Mouse (Mus musculus): ENCODE data around the gene Zp3.

Gene Zp3

GRCm38 (mm10) chr5:136007745-136008144, 27.8 kb downstream of the Zp3 start:
- DNase-seq: no peak

- peak; percentile 35 to 40 for DNase-seq
These were observed 35.0 kb downstream of the Zp3 start for GRCm38 (mm10) chr5:136014877-136015276.

- DNase-seq: peak in 1 of 2 experiments; percentile 32
These were observed 35.7 kb downstream of the Zp3 start for GRCm38 (mm10) chr5:136015586-136015985.

GRCm38 (mm10) chr5:136016014-136016876, 36.3 kb downstream of the Zp3 start:
- peak; percentile 40 to 49 for DNase-seq

GRCm38 (mm10) chr5:136017262-136017661, 37.4 kb downstream of the Zp3 start:
- peak; percentile 15 to 20 for DNase-seq

GRCm38 (mm10) chr5:136018726-136019125, 38.8 kb downstream of the Zp3 start:
- DNase-seq: no peak

GRCm38 (mm10) chr5:136019907-136020306, 40.0 kb downstream of the Zp3 start:
- DNase-seq: peak; percentile 25 to 48

- DNase-seq: no peak
These were observed 45.8 kb downstream of the Zp3 start for GRCm38 (mm10) chr5:136025712-136026111.

GRCm38 (mm10) chr5:136026859-136027258, 47.0 kb downstream of the Zp3 start:
- DNase-seq: no peak

GRCm38 (mm10) chr5:136027612-136028311, 47.9 kb downstream of the Zp3 start:
- DNase-seq: peak in 1 of 2 experiments; percentile 67

- DNase-seq: no peak
These were observed 55.0 kb downstream of the Zp3 start for GRCm38 (mm10) chr5:136034868-136035267.

GRCm38 (mm10) chr5:136035285-136035684, 55.4 kb downstream of the Zp3 start:
- no peak for DNase-seq

GRCm38 (mm10) chr5:136036667-136037066, 56.8 kb downstream of the Zp3 start:
- DNase-seq: no peak
